Mouse (Mus musculus): ENCODE data around the gene Asgr2.

DNA sequence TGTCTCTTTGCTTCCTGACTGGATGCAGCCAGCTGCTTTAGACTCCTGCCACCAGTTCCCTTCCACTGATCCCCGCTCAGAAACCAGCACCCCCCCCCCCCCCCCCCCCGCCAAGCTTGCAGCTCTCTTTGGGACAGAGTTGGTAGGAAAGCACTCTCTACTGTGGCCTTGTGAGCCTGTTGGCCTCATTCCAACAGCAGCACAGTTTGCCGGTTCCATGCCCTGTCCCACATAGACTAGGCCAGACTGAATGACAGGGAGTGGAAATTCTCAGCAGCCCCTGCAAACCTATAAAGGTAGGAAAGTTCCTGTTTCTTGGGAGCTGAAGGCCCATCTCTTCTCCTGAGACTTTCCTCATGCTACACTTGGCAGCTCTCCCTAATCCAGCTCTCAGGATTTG lies 15.0 kb upstream of the Asgr2 start:
- TF ChIP-seq CTCF (IDR thresholded peaks at IDR 0.05; ENCODE audit: low read depth) (no peak), EP300 (IDR thresholded peaks at IDR 0.05; ENCODE audit: low read depth) (no peak)
